Mouse (Mus musculus) megakaryocyte, embryonic 14.5 days (primary cell): ENCODE data around the gene Adcy7.

ENCODE experiments used
- FLI1 ChIP-seq: IDR thresholded peaks from 2 replicates; pipeline ENCODE4 v1.6.1; 2012; ENCODE audit warnings: low read length, inconsistent platforms, mixed read lengths
- GATA1 ChIP-seq: IDR thresholded peaks from 3 replicates; pipeline ENCODE4 v1.6.1; 2012; ENCODE audit warnings: mixed read lengths, low read length, inconsistent platforms, borderline replicate concordance

- no peak for TF ChIP-seq GATA1
- no peak for TF ChIP-seq FLI1
Observed at GRCm38 (mm10) chr8:88357226-88357933, 85.2 kb downstream of the Adcy7 start.
